Comparison of ENCODE assay signal across 10 mouse cellular contexts in the genomic region with DNA sequence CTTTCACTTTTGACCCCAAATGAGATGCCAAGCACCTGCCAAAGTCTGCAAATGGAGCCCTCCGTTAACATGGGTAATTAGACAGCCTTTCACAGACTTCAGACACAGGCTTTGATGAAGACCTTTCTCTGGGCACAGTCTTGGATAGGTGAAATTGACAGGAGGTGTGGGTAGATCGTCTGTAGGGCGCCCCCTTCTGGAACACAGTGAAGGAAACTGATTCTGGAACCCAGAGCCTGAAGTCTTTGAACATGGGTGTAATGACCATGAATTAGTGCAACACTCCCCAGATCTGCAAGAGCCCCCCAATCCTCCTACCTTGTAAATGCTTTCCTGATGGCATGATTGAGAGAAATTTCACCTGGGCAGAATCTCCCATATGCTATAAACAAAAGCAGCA.
DNase-seq lines count a peak whose midpoint lies in the region; ATAC-seq and TF ChIP-seq lines count a peak whose summit lies in the region.
"Had no signal": no experiment of that assay in that cellular context is flagged by ENCODE, and none has a peak within 500 bp of the region (broad histone marks: within the 10 kb centered on the region; RNA-seq: fewer than 3 reads in every experiment).

No protein-coding gene starts in this region.

- TF ChIP-seq CTCF in bone marrow macrophage, adult 2 months (IDR thresholded peaks at IDR 0.05; ENCODE audit: low read depth, low read length) = peak; percentile 44; the same call in 1 of the 2 replicates

- no peaks in the 10 kb centered on the region for H3K4me1 ChIP-seq in heart, embryonic 11.5 days (ENCODE audit: control insufficient read depth, insufficient read depth, low read length)
- H3K4me1 ChIP-seq in bone marrow macrophage, adult 2 months (ENCODE audit: control insufficient read depth, insufficient read depth, low read length) = peaks cover 6% of the 10 kb centered on the region
- H3K4me1 ChIP-seq in forebrain, embryonic 16.5 days (replicated peaks; ENCODE audit: control insufficient read depth, insufficient read depth, low read length) = peaks cover 9% of the 10 kb centered on the region

- H3K27ac ChIP-seq in heart, embryonic 11.5 days (ENCODE audit: low read depth, low read length) = no peak overlapping the region
- no peak overlapping the region for H3K27ac ChIP-seq in bone marrow macrophage, adult 2 months (ENCODE audit: insufficient read depth, low read depth, low read length)
- H3K27ac ChIP-seq in forebrain, embryonic 16.5 days (ENCODE audit: low read length) = no peak overlapping the region
- H3K27ac ChIP-seq: limb, embryonic 12.5 days had no signal

- no peaks in the 10 kb centered on the region for H3K27me3 ChIP-seq in heart, embryonic 11.5 days (ENCODE audit: control insufficient read depth, insufficient read depth, low read length)
- no peaks in the 10 kb centered on the region for H3K27me3 ChIP-seq in forebrain, embryonic 16.5 days (replicated peaks; ENCODE audit: control insufficient read depth, insufficient read depth, low read length)
- H3K27me3 ChIP-seq: limb, embryonic 12.5 days had no signal

- H3K36me3 ChIP-seq in heart, embryonic 11.5 days (ENCODE audit: control insufficient read depth, insufficient read depth, low read length) = no peaks in the 10 kb centered on the region
- no peaks in the 10 kb centered on the region for H3K36me3 ChIP-seq in forebrain, embryonic 16.5 days (ENCODE audit: control insufficient read depth, insufficient read depth)
- H3K36me3 ChIP-seq: limb, embryonic 12.5 days had no signal

- TF ChIP-seq POLR2A in bone marrow macrophage, adult 2 months (IDR thresholded peaks at IDR 0.05; ENCODE audit: borderline replicate concordance, low read depth, low read length) = no peak

- WGBS in heart, embryonic 11.5 days (ENCODE audit: insufficient replicate concordance) = 26% methylated on average over 3 of the region's 3 CpGs
- WGBS in forebrain, embryonic 16.5 days = 12% methylated on average over 3 of the region's 3 CpGs

- ATAC-seq in heart, embryonic 11.5 days (replicated peaks; ENCODE audit: insufficient number of reproducible peaks, low FRiP score, low TSS enrichment) = no peak
- ATAC-seq in erythroblast, adult 5-6 weeks (replicated peaks; ENCODE audit: low FRiP score, poor library complexity, severe bottlenecking) = no peak
- no peak for ATAC-seq in forebrain, embryonic 16.5 days

- H3K9me3 ChIP-seq in heart, embryonic 11.5 days (replicated peaks; ENCODE audit: control insufficient read depth, low read length) = no peaks in the 10 kb centered on the region
- no peaks in the 10 kb centered on the region for H3K9me3 ChIP-seq in forebrain, embryonic 16.5 days (ENCODE audit: control insufficient read depth, low read length)
- H3K9me3 ChIP-seq: limb, embryonic 12.5 days had no signal

- no peak overlapping the region for H3K4me3 ChIP-seq in heart, embryonic 11.5 days (ENCODE audit: low read depth, low read length)
- H3K4me3 ChIP-seq in bone marrow macrophage, adult 2 months (ENCODE audit: insufficient read depth, low read length) = no peak overlapping the region
- H3K4me3 ChIP-seq in forebrain, embryonic 16.5 days (replicated peaks; ENCODE audit: low read length) = no peak overlapping the region
- H3K4me3 ChIP-seq: limb, embryonic 12.5 days had no signal

- DNase-seq in heart, adult 11 months = peak; percentile 75
- DNase-seq in retina, embryonic 14.5 days (ENCODE audit: low spot score) = peak; percentile 9
- no peak for DNase-seq in retina, postnatal 1 day
- DNase-seq in thymus, postnatal 0 days (ENCODE audit: low spot score) = peak; percentile 36
- DNase-seq: gastrocnemius, postnatal 14 days had no signal

- no peak overlapping the region for H3K9ac ChIP-seq in heart, embryonic 11.5 days (ENCODE audit: low read depth, low read length)
- H3K9ac ChIP-seq in forebrain, embryonic 16.5 days (replicated peaks; ENCODE audit: low read depth, low read length) = no peak overlapping the region
- H3K9ac ChIP-seq: limb, embryonic 12.5 days had no signal

- H3K4me2 ChIP-seq in heart, embryonic 11.5 days = no peak overlapping the region
- no peak overlapping the region for H3K4me2 ChIP-seq in forebrain, embryonic 16.5 days (ENCODE audit: low read length)
- H3K4me2 ChIP-seq: limb, embryonic 12.5 days had no signal
